Mouse (Mus musculus): ENCODE data around the gene Nr4a2.

DNA sequence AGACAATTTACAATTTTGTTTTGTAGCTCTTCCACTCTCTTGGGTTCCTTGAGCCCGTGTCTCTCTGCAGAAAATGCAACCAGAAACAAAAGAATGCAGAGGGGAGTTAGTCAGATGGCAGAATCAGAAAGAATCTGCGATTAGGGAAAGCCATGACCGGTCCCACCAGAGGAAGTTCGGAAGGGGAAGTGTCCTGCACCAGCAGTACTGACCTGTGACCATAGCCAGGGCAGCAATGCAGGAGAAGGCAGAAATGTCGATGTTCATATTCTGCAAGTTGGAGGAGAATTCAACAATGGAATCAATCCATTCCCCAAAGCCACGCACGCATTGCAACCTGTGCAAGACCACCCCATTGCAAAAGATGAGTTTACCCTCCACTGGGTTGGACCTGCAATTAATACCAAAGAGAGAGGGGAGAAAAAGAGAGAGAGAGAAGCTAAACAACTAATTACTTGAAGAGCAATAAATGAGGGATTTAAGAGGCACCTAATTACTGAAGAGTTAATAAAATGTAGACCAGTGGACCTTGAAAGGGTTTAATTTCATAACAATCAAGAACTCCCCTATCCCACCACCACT lies 15.4 kb downstream of the Nr4a2 start:
- TF ChIP-seq CTCF (IDR thresholded peaks at IDR 0.05; ENCODE audit: borderline replicate concordance, extremely low read depth, insufficient read depth, insufficient read length) (no peak), POLR2A (IDR thresholded peaks at IDR 0.05; ENCODE audit: borderline replicate concordance, extremely low read depth, insufficient read depth, insufficient read length, poor library complexity, severe bottlenecking) (no peak)

Data from brain, embryonic 14.5 days (tissue).